Comparison of ENCODE assay signal across 25 mouse cellular contexts in the genomic region with DNA sequence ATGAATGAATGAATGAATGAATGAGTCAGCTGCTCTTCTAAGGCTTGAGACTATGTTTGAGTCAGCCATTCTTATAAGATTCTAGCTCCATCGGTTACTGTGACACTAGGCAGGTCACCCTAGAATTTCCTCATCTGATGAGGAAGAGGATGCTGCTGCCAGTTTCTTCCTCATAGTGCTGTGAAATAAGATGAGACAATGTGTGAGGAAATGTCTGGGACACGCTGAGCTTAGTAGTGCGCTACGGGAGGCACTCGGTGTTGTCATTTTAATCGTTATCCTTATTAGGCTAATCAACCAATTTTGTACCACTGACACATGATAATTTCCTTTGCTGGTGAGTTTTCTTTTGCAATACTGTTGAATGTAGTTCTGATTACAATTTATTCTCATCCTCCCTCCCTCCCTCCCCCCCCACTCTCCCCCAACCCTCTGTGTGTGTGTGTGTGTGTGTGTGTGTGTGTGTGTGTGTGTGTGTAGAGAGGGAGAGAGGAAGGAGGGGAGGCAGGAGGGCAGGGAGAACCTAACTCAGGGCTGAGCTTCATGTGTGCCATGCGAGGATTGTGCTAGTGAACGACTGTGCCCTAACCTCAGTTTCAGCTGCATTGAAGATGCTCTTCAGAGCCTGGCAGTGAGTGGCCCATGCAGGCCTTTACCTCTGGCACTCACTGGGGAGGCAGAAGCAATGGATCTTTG. TPM values are rescaled to one million over a fixed set of nuclear protein-coding genes. Genes with fewer than 3 reads are reported as not detected.
A peak's percentile ranks its signal among the peaks of the same experiment; 100 is the strongest.
DNase-seq lines count a peak whose midpoint lies in the region; ATAC-seq and TF ChIP-seq lines count a peak whose summit lies in the region.
"Had no signal": no experiment of that assay in that cellular context is flagged by ENCODE, and none has a peak within 500 bp of the region (broad histone marks: within the 10 kb centered on the region; RNA-seq: fewer than 3 reads in every experiment).

No protein-coding gene starts in this region.

- peak; percentile 55 for ATAC-seq in forebrain, embryonic 14.5 days
- ATAC-seq in forebrain, embryonic 11.5 days (replicated peaks; ENCODE audit: low FRiP score): no peak; the same call in 1 of the 2 replicates
- ATAC-seq in liver, embryonic 12.5 days: no peak
- ATAC-seq in neural tube, embryonic 14.5 days (ENCODE audit: low read depth): peak; percentile 41; the same call in 1 of the 2 replicates
- ATAC-seq in heart, embryonic 11.5 days (replicated peaks; ENCODE audit: insufficient number of reproducible peaks, low FRiP score, low TSS enrichment): no peak
- ATAC-seq: intestine, postnatal 0 days; liver, postnatal 0 days had no signal

- no peak for TF ChIP-seq POLR2A in liver, adult 2 months (IDR thresholded peaks at IDR 0.05; ENCODE audit: extremely low read depth, insufficient read depth, low read length)

- no peak overlapping the region for H3K4me3 ChIP-seq in forebrain, embryonic 14.5 days (ENCODE audit: low read depth, low read length)
- H3K4me3 ChIP-seq in forebrain, embryonic 11.5 days (ENCODE audit: low read depth, low read length): no peak overlapping the region
- no peak overlapping the region for H3K4me3 ChIP-seq in liver, adult 2 months (ENCODE audit: insufficient read depth, low read depth, low read length)
- no peak overlapping the region for H3K4me3 ChIP-seq in liver, embryonic 12.5 days
- H3K4me3 ChIP-seq in neural tube, embryonic 14.5 days (ENCODE audit: low read depth, low read length): no peak overlapping the region
- no peak overlapping the region for H3K4me3 ChIP-seq in heart, embryonic 11.5 days (ENCODE audit: low read depth, low read length)
- H3K4me3 ChIP-seq: heart, embryonic 12.5 days; left cerebral cortex, adult 2 months; limb, embryonic 12.5 days; midbrain, embryonic 10.5 days had no signal

- TF ChIP-seq CTCF in liver, adult 2 months (IDR thresholded peaks at IDR 0.05; ENCODE audit: low read depth, low read length): no peak

- no peak overlapping the region for H3K27ac ChIP-seq in forebrain, embryonic 14.5 days (ENCODE audit: low read depth, low read length)
- no peak overlapping the region for H3K27ac ChIP-seq in forebrain, embryonic 11.5 days (ENCODE audit: low read depth, low read length)
- no peak overlapping the region for H3K27ac ChIP-seq in liver, adult 2 months (replicated peaks; ENCODE audit: insufficient read depth, low read depth, low read length)
- H3K27ac ChIP-seq in liver, embryonic 12.5 days: no peak overlapping the region
- no peak overlapping the region for H3K27ac ChIP-seq in neural tube, embryonic 14.5 days (ENCODE audit: low read depth, low read length)
- no peak overlapping the region for H3K27ac ChIP-seq in heart, embryonic 11.5 days (ENCODE audit: low read depth, low read length)
- H3K27ac ChIP-seq: hindbrain, embryonic 14.5 days; left cerebral cortex, adult 2 months; limb, embryonic 12.5 days; midbrain, embryonic 10.5 days had no signal

- no peaks in the 10 kb centered on the region for H3K36me3 ChIP-seq in forebrain, embryonic 14.5 days (ENCODE audit: control insufficient read depth, insufficient read depth, low read length)
- no peaks in the 10 kb centered on the region for H3K36me3 ChIP-seq in forebrain, embryonic 11.5 days (ENCODE audit: control insufficient read depth, insufficient read depth, low read length)
- no peaks in the 10 kb centered on the region for H3K36me3 ChIP-seq in liver, adult 2 months (ENCODE audit: control insufficient read depth, insufficient read depth, low read length)
- peaks cover 6% of the 10 kb centered on the region for H3K36me3 ChIP-seq in liver, embryonic 12.5 days
- no peaks in the 10 kb centered on the region for H3K36me3 ChIP-seq in neural tube, embryonic 14.5 days (ENCODE audit: control insufficient read depth, insufficient read depth, low read length)
- H3K36me3 ChIP-seq in heart, embryonic 11.5 days (ENCODE audit: control insufficient read depth, insufficient read depth, low read length): 0 out of 2 replicates have a peak, but pooled peaks cover 2% of the 10 kb centered on the region

- WGBS in forebrain, embryonic 14.5 days: 50% methylated on average over 8 of the region's 8 CpGs
- 70% methylated on average over 8 of the region's 8 CpGs for WGBS in forebrain, embryonic 11.5 days
- WGBS in liver, adult 2 months: 78% methylated on average over 8 of the region's 8 CpGs
- 70% methylated on average over 8 of the region's 8 CpGs for WGBS in liver, embryonic 12.5 days (ENCODE audit: insufficient replicate concordance)
- 83% methylated on average over 8 of the region's 8 CpGs for WGBS in neural tube, embryonic 14.5 days
- 78% methylated on average over 8 of the region's 8 CpGs for WGBS in heart, embryonic 11.5 days (ENCODE audit: insufficient replicate concordance)

- DNase-seq in forebrain, embryonic 14.5 days (ENCODE audit: low spot score): peak; percentile 19
- no peak for DNase-seq in forebrain, embryonic 11.5 days (ENCODE audit: low spot score)
- peak; percentile 9 for DNase-seq in liver, adult 2 months (ENCODE audit: extremely low read depth, low read depth, low spot score)
- DNase-seq in neural tube, embryonic 10.5 days (ENCODE audit: extremely low spot score, low spot score): no peak
- DNase-seq: adrenal gland, adult 8-10 months; cerebellum, adult 8-10 months; cerebellum, postnatal 25 days; heart, postnatal 4 days; kidney, adult 9 months; kidney, postnatal 25 days; liver, postnatal 0 days; right cerebral cortex, adult 18-20 months; spleen, adult 18-20 months; thymus, postnatal 14 days had no signal

- no peaks in the 10 kb centered on the region for H3K9me3 ChIP-seq in forebrain, embryonic 14.5 days (replicated peaks; ENCODE audit: control insufficient read depth, low read length)
- no peaks in the 10 kb centered on the region for H3K9me3 ChIP-seq in forebrain, embryonic 11.5 days (ENCODE audit: control insufficient read depth, low read length)
- H3K9me3 ChIP-seq in liver, embryonic 12.5 days (replicated peaks): no peaks in the 10 kb centered on the region
- no peaks in the 10 kb centered on the region for H3K9me3 ChIP-seq in neural tube, embryonic 14.5 days (ENCODE audit: control insufficient read depth, low read length)
- H3K9me3 ChIP-seq in heart, embryonic 11.5 days (replicated peaks; ENCODE audit: control insufficient read depth, low read length): no peaks in the 10 kb centered on the region
- H3K9me3 ChIP-seq: G1E; heart, embryonic 12.5 days; limb, embryonic 12.5 days; midbrain, embryonic 10.5 days had no signal

- no peaks in the 10 kb centered on the region for H3K27me3 ChIP-seq in forebrain, embryonic 14.5 days (replicated peaks; ENCODE audit: control insufficient read depth, insufficient read depth, low read length)
- no peaks in the 10 kb centered on the region for H3K27me3 ChIP-seq in forebrain, embryonic 11.5 days (ENCODE audit: control insufficient read depth, insufficient read depth, low read length)
- H3K27me3 ChIP-seq in liver, adult 2 months (ENCODE audit: control insufficient read depth, insufficient read depth, low read length): no peaks in the 10 kb centered on the region
- H3K27me3 ChIP-seq in liver, embryonic 12.5 days (replicated peaks): no peaks in the 10 kb centered on the region
- no peaks in the 10 kb centered on the region for H3K27me3 ChIP-seq in neural tube, embryonic 14.5 days (ENCODE audit: control insufficient read depth, insufficient read depth, low read length)
- no peaks in the 10 kb centered on the region for H3K27me3 ChIP-seq in heart, embryonic 11.5 days (ENCODE audit: control insufficient read depth, insufficient read depth, low read length)
- H3K27me3 ChIP-seq: heart, embryonic 12.5 days; limb, embryonic 12.5 days had no signal

- no peak overlapping the region for H3K9ac ChIP-seq in forebrain, embryonic 14.5 days (ENCODE audit: low read length)
- no peak overlapping the region for H3K9ac ChIP-seq in forebrain, embryonic 11.5 days (ENCODE audit: low read length)
- H3K9ac ChIP-seq in liver, adult 2 months (ENCODE audit: low read depth, low read length): no peak overlapping the region
- H3K9ac ChIP-seq in liver, embryonic 12.5 days: no peak overlapping the region
- no peak overlapping the region for H3K9ac ChIP-seq in neural tube, embryonic 14.5 days (replicated peaks; ENCODE audit: low read depth, low read length)
- H3K9ac ChIP-seq in heart, embryonic 11.5 days (ENCODE audit: low read depth, low read length): no peak overlapping the region
- H3K9ac ChIP-seq: heart, embryonic 12.5 days; hindbrain, embryonic 14.5 days; limb, embryonic 12.5 days; liver, postnatal 0 days had no signal

- no peaks in the 10 kb centered on the region; the same call in 1 of the 2 replicates for H3K79me2 ChIP-seq in liver, adult 2 months (ENCODE audit: control insufficient read depth, insufficient read depth, low read length)

- no peak overlapping the region for H3K4me2 ChIP-seq in forebrain, embryonic 14.5 days (ENCODE audit: low read length)
- no peak overlapping the region for H3K4me2 ChIP-seq in forebrain, embryonic 11.5 days (ENCODE audit: low read depth, low read length, severe bottlenecking)
- H3K4me2 ChIP-seq in liver, embryonic 12.5 days: no peak overlapping the region
- H3K4me2 ChIP-seq in neural tube, embryonic 14.5 days (ENCODE audit: low read depth, low read length): no peak overlapping the region
- H3K4me2 ChIP-seq in heart, embryonic 11.5 days: no peak overlapping the region
- H3K4me2 ChIP-seq: hindbrain, embryonic 14.5 days; liver, embryonic 11.5 days had no signal

- no peaks in the 10 kb centered on the region; the same call in 1 of the 2 replicates for H3K4me1 ChIP-seq in forebrain, embryonic 14.5 days (ENCODE audit: control insufficient read depth, insufficient read depth, low read length)
- H3K4me1 ChIP-seq in forebrain, embryonic 11.5 days (replicated peaks; ENCODE audit: control insufficient read depth, insufficient read depth, low read length): peaks cover 4% of the 10 kb centered on the region
- no peaks in the 10 kb centered on the region for H3K4me1 ChIP-seq in liver, adult 2 months (ENCODE audit: control insufficient read depth, insufficient read depth, low read length)
- peaks cover 69% of the 10 kb centered on the region for H3K4me1 ChIP-seq in liver, embryonic 12.5 days
- H3K4me1 ChIP-seq in neural tube, embryonic 14.5 days (ENCODE audit: control insufficient read depth, insufficient read depth, low read length): no peaks in the 10 kb centered on the region
- H3K4me1 ChIP-seq in heart, embryonic 11.5 days (ENCODE audit: control insufficient read depth, insufficient read depth, low read length): peaks cover 5% of the 10 kb centered on the region; the same call in 1 of the 2 replicates

RNA-seq across cellular contexts. Expression of a gene that starts 11.3 kb away (rescaled TPM):
- 39.5 and 41.2 TPM in 2 replicates for polyA plus RNA-seq in forebrain, embryonic 14.5 days (2014; fragmentation: Nextera tagmentation; extraction: Ambion mirVana)
- 16.1 and 16.2 TPM in 2 replicates for polyA plus RNA-seq in forebrain, embryonic 11.5 days (2014; fragmentation: Nextera tagmentation; extraction: Ambion mirVana)
- 18.6 and 24.3 TPM in 2 replicates for total RNA-seq in liver, adult 2 months (2014; rRNA removed)
- 13.4 and 15.0 TPM in 2 replicates for polyA plus RNA-seq in liver, adult 2 months (2012; rRNA removed)
- 28.6 and 30.8 TPM in 2 replicates for polyA plus RNA-seq in liver, embryonic 12.5 days (2016; fragmentation: Nextera tagmentation; extraction: Ambion mirVana)
- polyA plus RNA-seq in neural tube, embryonic 14.5 days (2014; fragmentation: Nextera tagmentation; extraction: Ambion mirVana): 61.5 and 66.1 TPM in 2 replicates
- 37.3 and 41.7 TPM in 2 replicates for polyA plus RNA-seq in heart, embryonic 11.5 days (2014; fragmentation: Nextera tagmentation; extraction: Ambion mirVana)

Comparison
In these comparisons a context has a peak if more than half of its experiments do, and no peak if none do; other contexts are left out.
1. ATAC-seq: peak in forebrain, embryonic 14.5 days (single experiment) and neural tube, embryonic 14.5 days (single experiment); none in forebrain, embryonic 11.5 days (single experiment), liver, embryonic 12.5 days (single experiment) and heart, embryonic 11.5 days (single experiment).
2. DNase-seq: peak in forebrain, embryonic 14.5 days (single experiment) and liver, adult 2 months (single experiment); none in forebrain, embryonic 11.5 days (single experiment) and neural tube, embryonic 10.5 days (single experiment).